Mouse (Mus musculus) left cerebral cortex, postnatal 36 days (tissue): ENCODE measurements around the gene Pla2g10. TPM values are rescaled to one million over a fixed set of nuclear protein-coding genes. Genes with fewer than 3 reads are reported as not detected.
"Not testable (repeated sequence)": the region's sequence is repeated elsewhere in the genome, so short reads cannot be mapped to it uniquely, and the experiment has no call there.

ENCODE experiments used
- DNase-seq, 2 experiments: peaks; one replicate each; pipeline ENCODE4 v3.0.0; 2021 to 2022; ENCODE audit warnings: low spot score in 2 of 2, mixed read lengths in 1 of 2
- intact Hi-C: fragments of 180-260 bp; cut with DNase I; formaldehyde crosslinking; loops from one replicate; pipeline ENCODE4 v1.15.1; 2025
- total RNA-seq, 2 experiments: library from RNA; stranded (reverse); gene quantifications; 2 replicates each; pipeline ENCODE4 v1.2.3; 2021

Pla2g10 gene
- total RNA-seq, 2 experiments from 2014 or later = not detected

DNA sequence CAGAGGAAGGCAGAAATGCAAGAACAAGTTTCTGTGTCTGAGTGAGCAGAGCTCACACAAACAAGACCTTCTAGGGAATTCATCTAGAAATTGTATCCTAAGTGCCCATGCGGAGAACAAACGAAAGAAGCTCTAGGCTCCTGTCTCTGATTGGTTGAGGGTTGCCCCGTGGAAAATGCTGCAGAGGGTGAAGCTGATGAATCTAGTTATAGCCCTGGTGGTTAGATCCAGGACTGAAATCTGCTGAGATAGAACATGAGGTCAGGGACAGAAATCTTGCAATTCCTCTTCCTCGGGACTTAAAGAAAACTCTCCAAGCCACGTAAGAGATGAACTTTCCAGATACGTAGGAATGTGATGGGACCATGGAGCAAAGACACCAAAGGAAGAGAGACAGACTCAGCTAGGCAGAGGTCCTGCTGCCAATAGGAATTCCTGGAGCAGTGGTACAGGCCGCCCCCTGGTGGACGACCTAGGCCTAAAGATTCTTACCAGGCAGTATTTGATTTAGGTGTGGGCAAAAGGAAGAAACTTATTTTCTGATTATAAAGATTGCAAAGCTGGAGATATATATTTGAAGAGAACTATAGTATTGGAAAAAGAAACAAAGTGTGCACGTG, 2.8 kb upstream of the Pla2g10 start:
- intact Hi-C loops = no loop called here

DNA sequence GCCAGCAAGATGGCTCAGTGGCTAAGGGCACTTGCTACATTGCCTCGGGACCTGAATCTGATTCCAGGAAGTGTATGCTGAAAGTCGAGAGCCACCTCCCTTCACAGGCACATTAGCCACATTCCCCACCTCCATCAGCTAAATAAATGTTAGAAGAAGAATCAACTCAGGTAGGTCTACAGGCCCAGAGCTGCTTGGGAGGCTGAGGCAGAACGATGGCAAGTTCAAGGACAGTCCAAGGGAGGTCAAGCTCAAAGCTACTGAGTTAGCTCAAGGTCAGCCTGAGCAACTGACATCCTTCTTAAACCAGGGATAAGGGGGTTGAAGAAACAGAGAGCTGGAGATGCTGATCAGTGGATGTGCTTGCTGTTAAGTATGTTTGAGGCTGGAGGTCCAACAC, 2.0 kb upstream of the Pla2g10 start:
- no peak for DNase-seq
- intact Hi-C loops = no loop called here

More for the DNA sequence above, 2.8 kb upstream of the Pla2g10 start:
- DNase-seq = peak; percentile 55 to 56

DNA sequence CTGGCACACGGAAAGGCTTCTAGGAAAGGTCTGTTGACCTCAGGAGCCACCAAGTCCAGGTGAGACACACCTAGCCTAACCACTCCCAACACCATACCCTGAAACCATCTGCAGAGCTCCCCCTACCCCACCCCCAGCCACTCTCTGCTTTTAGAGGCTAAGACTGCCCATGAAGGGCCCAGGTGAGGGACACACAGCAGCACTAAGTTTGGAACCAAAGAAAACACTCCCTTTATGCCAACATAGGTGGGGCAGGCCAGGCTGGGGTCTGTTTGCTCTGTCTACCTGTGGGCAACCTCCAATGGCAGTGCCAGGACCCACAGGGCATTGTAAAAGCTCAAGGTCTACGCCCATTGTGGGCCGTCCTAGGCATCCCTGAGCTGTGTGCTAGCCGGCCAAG, 1.4 kb downstream of the Pla2g10 start:
- DNase-seq = no peak
- intact Hi-C loops = no loop called here

DNA sequence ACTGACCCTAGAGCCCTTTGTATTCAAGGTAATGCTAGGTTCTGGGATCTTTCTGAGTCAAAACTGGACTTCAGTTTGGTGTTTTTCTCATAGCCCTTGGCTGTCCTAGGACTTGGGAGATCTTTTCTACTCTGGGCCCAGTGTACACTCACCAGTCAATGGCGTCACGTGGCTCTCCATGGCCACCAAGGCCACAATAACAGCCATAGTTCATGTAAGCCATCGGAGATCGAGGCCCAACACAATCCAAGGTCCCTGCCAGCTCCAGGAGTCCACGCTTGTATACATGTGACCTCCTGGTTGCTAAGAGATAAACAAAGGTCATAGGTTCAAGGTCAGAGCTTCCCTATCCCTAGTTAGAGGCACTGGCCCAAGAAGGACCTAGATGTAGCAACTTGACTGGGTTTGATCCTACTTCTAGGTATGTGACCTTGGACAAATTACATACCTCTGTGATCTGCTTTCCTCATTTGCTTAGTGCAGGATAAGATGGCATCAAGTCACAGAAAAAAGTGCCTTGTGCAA, 2.9 kb downstream of the Pla2g10 start:
- intact Hi-C loops = no loop called here
- no peak for DNase-seq

DNA sequence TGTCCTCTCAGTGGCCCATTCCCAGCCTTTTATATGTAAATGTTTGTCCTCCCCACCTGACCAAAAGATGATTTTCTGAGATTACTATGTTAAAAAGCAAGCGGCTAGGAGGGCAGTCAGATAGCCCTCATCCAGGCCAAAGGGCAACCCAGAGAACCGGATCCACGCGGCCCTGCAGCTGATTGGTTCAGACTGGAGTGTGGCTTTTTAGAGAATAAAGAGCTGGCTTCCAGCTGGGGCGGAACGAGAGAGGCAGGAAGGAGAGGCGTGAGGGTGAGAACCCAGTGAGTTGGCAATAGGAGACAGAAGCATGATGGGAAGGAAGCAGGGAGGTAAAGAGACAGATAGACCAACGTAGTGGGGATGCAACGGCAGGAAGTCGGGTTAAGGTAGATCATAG, 7.8 kb downstream of the Pla2g10 start:
- DNase-seq = no peak
- intact Hi-C loops = no loop called here

DNA sequence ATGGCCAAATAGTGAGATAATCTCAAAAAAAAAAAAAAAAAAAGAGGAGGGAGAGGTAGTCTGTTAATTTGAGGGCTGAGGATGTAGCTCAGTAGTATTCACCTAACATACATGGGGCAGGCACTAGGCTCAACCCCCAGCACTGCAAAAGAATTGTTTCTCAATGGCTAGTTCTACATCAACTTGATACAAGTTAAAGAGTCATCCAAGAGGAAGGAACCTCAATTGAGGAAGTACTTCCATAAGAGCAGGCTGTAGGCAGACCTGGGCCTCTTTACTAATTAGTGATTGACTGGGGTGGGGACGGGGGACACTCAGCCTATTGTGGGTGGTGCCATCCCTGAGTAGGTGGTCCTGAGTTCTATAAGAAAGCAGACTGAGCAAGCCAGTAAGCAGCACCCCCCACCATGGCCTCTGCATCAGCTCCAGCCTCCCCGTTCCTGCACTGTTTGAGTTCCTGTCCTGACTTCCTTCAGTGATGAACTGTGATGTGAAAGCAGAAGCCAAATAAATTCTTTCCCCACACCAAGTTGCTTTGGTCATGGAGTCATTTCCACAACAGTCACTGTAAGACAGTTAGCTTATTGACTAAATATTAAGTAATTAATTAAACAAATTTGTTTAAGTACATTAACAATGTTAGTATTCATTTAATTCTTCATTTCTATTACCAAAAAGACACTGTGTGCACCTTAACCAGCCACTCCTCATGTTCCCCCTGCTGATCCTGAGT, 13.8 kb downstream of the Pla2g10 start:
- no peak for DNase-seq
- intact Hi-C loops = no loop called here

DNA sequence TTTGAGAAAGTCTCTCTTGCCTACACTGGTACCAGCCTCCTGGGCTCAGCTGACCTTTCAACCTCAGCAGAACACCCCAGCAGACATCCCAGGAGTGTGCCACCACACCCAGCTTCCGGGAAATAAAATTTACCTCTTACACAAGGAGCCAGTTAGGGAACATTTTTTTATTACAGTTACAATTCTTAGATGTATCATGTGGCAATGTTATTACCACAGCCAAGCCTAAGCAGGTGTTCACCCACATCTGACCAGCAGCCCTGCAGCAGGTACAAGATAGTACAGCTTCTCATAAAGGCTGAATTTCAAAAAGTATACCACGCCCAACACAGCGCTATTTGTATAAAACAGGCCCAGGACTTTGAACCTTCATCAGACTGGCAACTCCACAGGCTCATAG, 15.9 kb downstream of the Pla2g10 start:
- no peak for DNase-seq
- intact Hi-C loops = no loop called here

DNA sequence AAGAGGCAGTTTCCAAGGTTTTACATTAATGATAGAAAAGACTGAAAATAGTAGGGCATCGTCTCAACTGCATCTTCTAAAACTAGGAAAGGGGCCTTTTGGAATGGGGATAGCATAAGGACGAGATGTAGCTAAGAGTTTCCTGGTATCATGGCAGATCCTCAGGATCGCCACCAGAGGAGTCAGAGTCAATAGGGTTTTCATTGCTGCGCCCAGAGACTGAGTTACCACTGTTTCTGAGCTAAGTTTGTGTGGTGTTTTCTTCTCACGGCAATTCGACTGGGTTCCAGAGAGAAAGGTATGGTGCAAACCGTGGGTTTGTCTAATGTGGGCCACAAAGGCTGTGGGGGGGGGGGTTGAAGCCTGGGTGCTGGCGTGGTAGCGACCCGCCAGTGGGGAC, 26.1 kb downstream of the Pla2g10 start:
- intact Hi-C loops = no loop called here
- no peak for DNase-seq

DNA sequence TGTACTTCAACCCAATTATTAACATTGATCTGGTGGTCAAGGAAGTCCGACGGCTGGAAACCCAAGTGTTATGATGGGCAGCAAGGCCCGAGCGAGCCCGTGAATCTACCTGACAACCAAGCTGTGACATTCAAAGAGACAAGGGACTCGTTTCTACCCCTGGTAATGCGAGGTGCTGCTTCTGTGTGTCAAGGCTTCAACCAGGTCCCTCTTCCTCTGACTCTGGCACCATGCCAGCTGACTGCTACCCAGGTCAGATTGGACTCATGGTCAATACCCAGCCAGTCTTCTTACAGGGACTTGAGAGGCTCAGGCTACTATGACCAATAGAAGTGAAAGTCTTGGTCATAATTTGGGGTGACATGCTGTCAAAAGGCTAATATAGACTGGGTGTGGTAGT, 28.6 kb downstream of the Pla2g10 start:
- intact Hi-C loops = no loop called here
- DNase-seq = no peak

DNA sequence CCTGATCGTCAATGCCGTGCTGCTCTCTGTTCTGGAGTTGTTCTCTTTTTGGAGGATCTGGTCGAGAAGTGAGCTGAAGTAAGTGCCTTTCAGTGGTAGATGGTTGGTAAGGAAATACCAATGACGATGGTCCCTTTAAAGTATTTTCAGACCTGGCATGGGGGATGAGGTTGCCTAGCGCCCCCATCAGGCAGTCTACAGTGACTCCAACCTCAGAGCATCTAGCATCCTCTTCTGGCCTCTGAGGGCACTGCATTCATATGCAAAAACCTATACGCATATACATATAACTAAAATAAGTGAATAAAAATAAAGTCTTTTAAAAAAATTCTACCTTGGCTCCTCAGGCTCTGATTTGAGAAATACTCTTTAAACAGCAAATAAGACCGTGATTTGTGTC, 31.8 kb downstream of the Pla2g10 start:
- DNase-seq = no peak
- intact Hi-C loops = no loop called here

DNA sequence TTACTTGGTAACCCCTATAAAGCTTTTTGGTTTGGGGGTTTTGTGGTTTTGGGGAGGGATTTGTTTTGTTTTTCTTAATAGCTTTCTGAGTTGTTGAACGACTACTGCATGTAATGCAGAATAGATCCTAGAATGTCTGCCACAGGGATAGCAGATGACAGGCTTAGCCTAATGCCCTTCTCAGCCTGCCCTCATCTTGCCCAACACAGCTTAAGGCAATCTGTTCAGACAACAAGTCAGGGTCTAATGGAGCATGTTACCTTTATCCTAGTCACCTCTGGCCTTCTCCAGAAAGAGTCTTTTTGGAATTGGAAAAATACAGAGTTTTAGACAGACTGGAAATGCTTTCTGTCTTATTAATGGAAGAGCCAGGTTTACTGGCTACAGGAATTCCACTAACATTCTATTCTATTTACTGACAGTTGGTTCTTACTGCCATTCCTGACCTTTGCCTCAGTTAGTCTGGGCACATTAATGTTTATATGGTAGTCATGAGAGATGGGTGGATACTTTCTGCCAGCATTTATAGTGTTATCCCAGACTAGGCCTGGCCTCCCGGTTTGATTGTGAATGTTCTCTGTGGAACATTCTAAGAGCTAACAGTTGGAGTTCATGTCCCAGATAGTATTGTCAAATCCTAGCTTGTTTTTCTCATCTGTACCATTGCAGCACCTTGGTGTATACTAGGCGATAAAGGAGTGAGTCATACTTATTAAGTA, 52.0 kb downstream of the Pla2g10 start:
- DNase-seq = no peak
- intact Hi-C loops = no loop called here

DNA sequence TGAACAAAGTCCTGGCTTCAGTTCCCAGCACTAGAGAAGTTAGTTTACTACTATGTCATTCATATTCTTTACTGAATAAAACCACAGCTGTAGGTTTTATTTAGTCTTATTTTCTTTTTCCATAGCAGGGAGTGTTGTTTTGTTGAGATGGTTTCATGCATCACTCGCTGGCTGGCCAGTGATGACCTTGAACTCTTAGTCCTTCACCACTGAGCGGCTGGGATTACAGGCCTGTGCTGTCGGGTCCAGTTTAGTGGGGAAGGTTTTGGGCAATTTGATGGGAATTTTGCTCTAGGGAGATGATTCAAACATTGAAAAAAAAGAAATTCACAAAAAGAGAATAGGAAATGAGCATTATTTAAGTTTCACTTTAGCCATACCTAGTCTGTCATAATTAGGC, 56.3 kb downstream of the Pla2g10 start:
- intact Hi-C loops = no loop called here
- no peak for DNase-seq

DNA sequence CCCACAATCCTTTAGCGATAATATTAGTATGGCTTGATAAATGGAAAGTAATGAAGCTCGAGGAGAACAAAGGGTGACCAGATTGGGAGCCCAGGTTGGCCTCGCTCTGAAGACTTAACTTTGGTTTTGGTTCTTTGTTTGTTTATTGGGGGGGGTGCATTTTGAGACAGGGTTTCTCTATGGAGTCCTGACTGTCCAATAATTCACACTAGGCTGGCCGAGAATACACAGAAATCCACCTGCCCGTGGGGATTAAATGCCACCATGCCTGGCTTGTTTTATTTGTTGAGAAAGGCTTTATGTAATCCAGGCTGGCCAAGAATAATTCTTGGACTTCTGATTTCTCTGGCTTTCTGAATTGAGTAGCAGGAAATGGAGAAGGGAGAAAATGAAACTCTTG, 57.7 kb downstream of the Pla2g10 start:
- intact Hi-C loops = no loop called here
- no peak for DNase-seq

DNA sequence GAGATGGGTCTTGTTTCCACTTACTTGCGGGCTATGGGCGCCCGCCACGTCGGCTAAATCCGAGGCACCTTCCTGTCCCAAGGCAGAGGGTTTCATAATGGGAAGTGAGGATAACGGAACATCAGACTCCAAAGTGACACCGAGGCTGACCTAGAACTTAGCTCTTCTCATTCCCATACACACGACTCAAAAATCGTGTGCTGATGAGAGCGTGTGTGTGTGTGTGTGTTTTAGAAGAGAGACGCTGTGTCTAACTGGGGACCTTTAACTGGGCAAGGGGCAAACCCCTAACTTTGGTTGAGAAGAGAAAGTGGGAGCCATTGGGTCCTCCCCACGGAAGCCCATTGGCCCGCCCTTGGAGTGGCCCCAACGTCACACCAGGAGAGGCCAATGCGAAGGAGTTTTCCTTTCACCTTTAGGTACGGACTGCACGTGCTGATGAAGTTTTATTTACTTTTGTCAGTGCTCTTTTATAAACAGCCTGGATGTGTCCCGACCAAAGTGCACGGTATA, 58.3 kb downstream of the Pla2g10 start:
- DNase-seq = peak; percentile 8
- intact Hi-C loops = no loop called here

DNA sequence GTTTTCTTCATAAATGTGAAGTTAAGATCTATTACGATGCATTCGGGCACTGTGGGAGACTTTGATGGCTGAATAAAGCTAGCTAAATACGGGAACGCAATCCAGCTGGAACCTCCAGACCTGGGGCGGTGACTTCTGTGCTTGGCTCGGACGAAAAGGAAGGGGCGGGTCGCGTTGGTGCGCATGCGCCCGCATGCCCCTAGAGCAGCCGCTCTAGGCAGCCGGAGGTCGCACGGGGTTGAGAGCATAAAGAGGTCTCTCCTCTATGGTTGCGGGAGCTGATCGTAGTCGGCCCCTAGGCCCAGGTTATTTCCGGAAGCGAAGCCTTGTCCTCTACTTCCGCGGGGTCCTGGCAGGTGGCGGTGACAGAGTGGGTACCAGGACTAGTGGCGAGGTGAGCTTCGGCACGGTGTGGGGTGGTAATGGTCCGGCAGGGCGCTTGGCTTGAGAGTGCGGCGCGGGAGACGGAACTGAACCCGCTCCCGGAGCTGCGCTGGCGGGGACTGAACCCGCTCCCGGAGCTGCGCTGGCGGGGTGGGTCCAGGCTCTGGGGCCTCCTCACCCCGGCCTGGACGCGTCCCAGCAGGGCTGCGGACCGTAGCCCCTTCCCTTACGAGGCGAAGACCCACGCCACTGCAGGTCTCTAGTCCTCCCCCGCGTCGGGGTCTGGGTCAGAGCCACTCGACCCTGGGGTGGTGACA, 58.9 kb downstream of the Pla2g10 start, which contains the start of the genes Bfar and 3110001I22Rik:
Gene Bfar, plus strand, starts transcription at position 174 of the 701 bp plus-strand sequence.
Gene 3110001I22Rik, plus strand, starts transcription at position 245 of the 701 bp plus-strand sequence.
- DNase-seq = peak; percentile 88 to 90
- intact Hi-C loops = no loop called here

DNA sequence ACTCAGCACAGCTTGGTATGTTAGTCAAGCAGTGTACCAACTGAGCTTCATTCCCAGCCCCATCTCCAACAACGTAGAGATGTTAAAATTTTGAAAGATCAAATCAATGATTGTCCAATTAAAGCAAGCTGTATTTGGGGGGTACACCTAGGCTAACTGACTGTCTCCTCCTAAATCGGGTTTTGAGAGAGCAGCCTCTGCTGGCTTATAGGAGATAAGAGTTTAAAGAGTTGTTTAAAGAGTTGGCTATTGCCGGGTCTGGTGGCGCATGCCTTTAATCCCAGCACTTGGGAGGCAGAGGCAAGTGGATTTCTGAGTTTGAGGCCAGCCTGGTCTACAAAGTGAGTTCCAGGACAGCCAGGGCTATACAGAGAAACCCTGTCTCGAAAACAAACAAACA, 59.9 kb downstream of the Pla2g10 start:
- intact Hi-C loops, DNase-seq: not testable (repeated sequence)

DNA sequence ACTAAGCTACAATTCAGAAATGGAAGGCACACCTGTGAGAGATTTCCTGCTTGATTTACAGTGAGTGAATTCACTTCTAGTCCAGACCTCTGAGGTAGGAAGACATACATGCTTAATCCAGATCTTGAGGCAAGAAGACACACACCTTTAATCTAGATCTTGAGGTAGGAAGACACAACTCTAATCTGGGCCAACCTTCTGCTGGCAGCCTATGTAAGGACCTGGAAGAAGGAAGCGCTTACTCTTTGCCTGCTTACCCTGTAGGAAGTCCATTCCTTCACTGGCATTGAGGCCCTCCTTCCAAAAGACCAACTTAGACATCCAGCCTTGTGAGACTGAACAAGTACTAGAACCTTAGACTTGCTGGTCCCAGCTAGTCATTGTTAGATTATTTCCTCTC, 61.5 kb downstream of the Pla2g10 start:
- DNase-seq = no peak
- intact Hi-C loops = no loop called here

DNA sequence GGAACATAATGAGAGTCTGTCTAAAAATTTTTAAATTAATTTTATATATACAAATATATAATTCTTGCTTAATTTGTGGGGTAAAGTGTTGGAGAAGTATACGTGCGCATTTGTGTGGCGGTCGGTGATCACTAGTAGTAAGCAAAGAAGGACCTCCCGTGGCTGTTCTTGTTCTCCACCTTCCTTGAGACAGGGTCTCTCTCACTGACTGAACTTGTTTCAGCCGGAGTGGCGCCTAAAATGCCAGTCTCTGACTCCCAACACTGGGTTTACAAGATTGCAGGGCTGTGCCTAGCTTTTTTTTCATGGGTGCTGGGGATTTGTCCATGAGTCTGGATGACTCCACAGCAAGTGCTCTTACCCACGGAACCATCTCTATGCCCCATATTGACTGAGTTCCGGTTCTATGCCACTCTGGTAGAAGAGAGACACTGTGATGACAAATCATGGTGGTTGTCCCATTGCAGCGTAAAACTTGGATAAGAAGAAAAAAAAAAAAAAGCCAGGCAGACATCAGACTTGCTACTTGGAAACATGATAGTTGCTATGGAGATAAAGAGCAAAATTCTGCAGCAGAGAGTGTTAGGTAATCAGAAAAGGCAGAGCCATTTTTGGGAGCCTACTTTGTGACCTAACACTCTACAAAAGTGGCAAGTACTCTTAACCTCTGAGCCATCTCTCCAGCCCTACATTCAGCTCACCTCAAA, 62.2 kb downstream of the Pla2g10 start:
- intact Hi-C loops = no loop called here
- no peak for DNase-seq

DNA sequence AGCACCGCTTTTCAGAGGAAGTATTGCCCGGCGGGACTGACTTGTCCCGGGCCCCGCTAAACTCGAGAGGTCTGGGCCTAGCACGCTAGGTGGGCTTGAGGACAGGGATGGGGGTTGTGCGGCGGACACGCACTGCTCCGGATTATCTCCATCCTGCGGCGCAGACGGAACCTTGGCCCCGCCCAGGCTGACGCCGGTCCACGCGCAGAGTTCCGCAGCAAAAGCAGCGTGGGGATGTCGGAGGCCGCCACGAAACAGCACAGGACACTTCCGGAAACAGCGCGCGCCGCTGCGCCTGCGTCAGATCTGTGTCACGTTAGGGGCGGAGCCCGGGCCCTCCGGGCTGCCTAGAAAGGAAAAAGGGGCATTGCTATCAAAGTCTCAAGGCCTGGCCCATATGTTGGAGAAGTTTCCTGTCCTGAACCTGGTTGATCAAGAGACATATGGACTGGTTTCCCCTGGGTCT, 62.9 kb downstream of the Pla2g10 start, which contains the start of gene Parn:
Gene Parn, minus strand, starts transcription at position 293 of the 466 bp plus-strand sequence.
- intact Hi-C loops = no loop called here
- DNase-seq = peak; percentile 95 to 97
